Mouse (Mus musculus) olfactory bulb, adult 2 months (tissue): ENCODE measurements around the gene Pdxk. TPM values are rescaled to one million over a fixed set of nuclear protein-coding genes. Genes with fewer than 3 reads are reported as not detected.
A peak's percentile ranks its signal among the peaks of the same experiment; 100 is the strongest.

Experiments
- H3K27ac ChIP-seq: fragments of 200-500 bp; 2 replicates; pipeline ENCODE4 v1.5.1; 2012; ENCODE audit warnings: low read depth, low read length; ENCODE audit not compliant: insufficient read depth
- H3K4me1 ChIP-seq: fragments of 200-500 bp; 2 replicates; pipeline ENCODE4 v1.6.1; 2012; ENCODE audit warnings: low read length; ENCODE audit not compliant: control insufficient read depth, insufficient read depth
- H3K4me3 ChIP-seq: fragments of 200-500 bp; 2 replicates; pipeline ENCODE4 v1.5.1; 2012; ENCODE audit warnings: mild to moderate bottlenecking, low read depth, low read length, moderate library complexity; ENCODE audit not compliant: insufficient read depth
- CTCF ChIP-seq: fragments of 200-500 bp; IDR thresholded peaks from 2 replicates; pipeline ENCODE4 v1.5.1; 2012; ENCODE audit warnings: low read depth, mild to moderate bottlenecking, low read length, moderate library complexity; ENCODE audit not compliant: insufficient read depth
- POLR2A ChIP-seq: fragments of 200-500 bp; IDR thresholded peaks from 2 replicates; pipeline ENCODE4 v1.6.1; 2012; ENCODE audit warnings: mild to moderate bottlenecking, low read depth, low read length, moderate library complexity; ENCODE audit not compliant: insufficient read depth
- WGBS: fragments of 180-500 bp; shearing (Covaris S2); methylation state at CpG from one replicate; pipeline ENCODE4 v1.1.7; 2018; 5-methylcytosine and 5-hydroxymethylcytosine counted together
- polyA plus RNA-seq: library from polyadenylated mRNA; stranded (reverse); fragments of >200 nt; gene quantifications from 2 replicates; pipeline ENCODE4 v1.2.4, GENCODE M21; 2012; ENCODE audit warnings: low replicate concordance; ENCODE audit not compliant: missing spikeins, insufficient read depth, insufficient read length

Pdxk gene
- polyA plus RNA-seq, 1 experiment = not detected

DNA sequence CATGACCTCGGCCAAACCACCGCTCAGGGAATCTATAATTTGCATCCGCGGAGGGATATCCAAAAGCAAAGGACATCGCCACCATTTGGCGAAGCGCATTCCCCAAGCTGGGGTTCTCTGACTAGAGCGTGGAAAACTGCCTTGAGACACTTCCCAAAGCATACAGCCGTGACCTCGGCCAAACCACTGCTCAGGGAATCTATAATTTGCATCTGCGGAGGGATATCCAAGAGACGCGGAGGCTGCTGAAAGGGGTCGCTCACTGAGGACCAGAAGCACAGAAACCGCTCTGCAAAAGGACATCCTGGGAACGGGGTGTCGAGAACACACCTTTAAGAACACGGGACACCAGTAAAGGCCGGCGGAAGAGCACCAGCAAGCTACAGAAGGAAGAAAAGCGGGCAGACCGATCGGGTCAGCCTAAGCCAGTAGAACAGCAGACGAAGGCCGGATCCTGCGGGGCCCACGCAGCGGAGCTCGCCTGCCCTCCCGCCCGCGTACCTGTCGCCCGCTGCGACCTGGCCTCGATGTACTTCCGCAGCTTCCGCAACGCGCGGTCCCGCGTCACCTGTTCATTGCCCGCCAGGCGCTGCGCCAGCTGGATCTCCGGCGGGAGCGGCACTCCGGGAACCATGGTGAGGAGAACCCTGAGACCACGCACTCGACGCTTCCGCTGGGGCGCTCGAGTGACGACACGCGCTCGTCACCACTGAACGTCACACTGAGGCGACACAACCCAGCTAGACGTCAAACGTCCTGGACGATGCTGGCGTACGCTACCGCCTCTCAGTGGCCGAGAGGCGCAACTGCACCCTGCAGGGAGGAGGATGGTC lies 52.2 kb downstream of the Pdxk start, which contains the start of gene Rrp1:
TSS of gene Rrp1 (minus strand) at position 725 of the 833 bp plus-strand sequence.
- peak within 1 kb of the TSS; percentile 90 for H3K4me3 ChIP-seq
- peaks cover 20% of the 10 kb centered on the region for H3K4me1 ChIP-seq
- under 1% methylated on average over 70 of the region's 70 CpGs for WGBS
- peak within 1 kb of the TSS; percentile 77 for H3K27ac ChIP-seq
- peak; percentile 96 for TF ChIP-seq CTCF
- peak; percentile 64 for TF ChIP-seq POLR2A

DNA sequence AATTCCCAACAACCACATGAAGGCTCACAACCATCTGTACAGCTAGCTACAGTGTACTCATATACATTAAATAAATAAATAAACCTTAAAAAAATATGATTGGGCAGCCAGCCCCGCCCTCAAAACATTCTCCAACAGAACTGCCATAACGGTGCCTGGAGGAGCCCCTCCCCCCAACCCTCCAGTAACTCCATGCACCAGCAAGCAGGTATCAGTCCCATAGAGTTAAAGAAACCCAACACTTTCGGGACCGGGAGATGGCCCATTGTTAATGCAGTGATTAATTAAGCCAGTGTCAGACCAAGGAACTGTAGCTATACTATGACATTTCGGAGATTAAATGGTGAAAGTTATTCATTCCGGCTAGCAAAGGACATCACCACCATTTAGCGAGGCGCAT lies 52.9 kb downstream of the Pdxk start:
- no peak for TF ChIP-seq CTCF
- no peak for TF ChIP-seq POLR2A
- H3K4me3 ChIP-seq = peak overlapping the region; percentile 90
- 11% methylated on average over 8 of the region's 8 CpGs for WGBS
- H3K4me1 ChIP-seq = peaks cover 20% of the 10 kb centered on the region
- peak overlapping the region; percentile 77; the same call in 1 of the 2 replicates for H3K27ac ChIP-seq

DNA sequence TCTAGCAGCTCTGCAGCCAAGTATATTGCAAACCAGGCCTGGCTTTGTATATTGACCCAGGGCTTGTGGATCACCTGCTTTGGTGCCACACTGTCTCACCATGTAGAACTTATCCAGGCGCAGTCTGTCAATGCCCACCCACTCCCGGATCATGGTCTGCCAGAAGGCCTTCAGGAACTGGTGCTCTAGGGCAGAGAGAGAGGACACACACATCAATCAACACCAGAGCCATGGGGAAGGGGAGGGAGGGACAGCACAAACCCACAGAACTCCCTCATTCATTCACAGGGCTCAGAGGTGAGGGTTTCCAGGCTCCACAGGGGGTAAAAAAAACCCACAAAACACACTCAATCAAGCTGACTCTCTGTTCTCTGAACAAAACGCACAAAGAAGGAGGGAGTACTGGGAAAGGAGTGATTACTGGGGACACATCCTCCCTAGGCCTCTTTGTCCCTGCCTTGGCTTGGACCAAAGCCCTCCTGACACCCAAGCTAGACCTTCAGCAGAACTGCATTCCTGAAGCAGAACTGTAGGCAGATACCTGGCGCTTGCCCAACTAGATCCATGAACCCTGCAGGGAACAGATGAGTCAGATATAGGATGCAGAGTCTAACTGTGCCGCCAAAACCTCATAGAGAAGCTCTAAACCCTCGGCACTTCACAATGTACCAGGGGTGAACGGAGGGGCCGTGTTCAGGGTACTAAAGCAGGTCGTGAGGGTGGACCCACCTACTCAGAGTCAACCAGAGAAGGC lies 55.6 kb downstream of the Pdxk start:
- TF ChIP-seq POLR2A = no peak
- no peak for TF ChIP-seq CTCF
- no peak overlapping the region for H3K27ac ChIP-seq
- 68% methylated on average over 9 of the region's 9 CpGs for WGBS
- H3K4me3 ChIP-seq = no peak overlapping the region
- H3K4me1 ChIP-seq = peaks cover 20% of the 10 kb centered on the region

DNA sequence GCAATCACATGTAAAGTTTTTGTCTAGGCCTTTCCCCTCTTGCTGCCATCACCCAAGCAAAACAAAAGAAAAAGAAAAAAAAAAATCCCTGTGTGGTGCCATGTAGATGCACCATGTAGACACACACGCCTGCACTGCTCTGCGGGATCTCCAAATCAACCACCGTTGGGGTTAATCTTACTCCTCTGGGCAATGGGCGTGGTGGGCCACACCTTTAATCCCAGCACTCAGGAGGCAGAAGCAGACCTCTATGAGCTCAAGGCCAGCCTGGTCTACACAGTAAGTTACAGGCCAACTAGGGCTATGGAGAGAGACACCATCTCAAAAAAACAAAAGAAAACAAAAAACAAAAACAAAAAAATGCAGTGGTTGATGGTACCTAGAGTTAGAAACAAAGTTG lies 57.6 kb downstream of the Pdxk start:
- H3K4me3 ChIP-seq = no peak overlapping the region
- WGBS = 93% methylated on average over 4 of the region's 4 CpGs
- no peak for TF ChIP-seq CTCF
- no peak for TF ChIP-seq POLR2A

DNA sequence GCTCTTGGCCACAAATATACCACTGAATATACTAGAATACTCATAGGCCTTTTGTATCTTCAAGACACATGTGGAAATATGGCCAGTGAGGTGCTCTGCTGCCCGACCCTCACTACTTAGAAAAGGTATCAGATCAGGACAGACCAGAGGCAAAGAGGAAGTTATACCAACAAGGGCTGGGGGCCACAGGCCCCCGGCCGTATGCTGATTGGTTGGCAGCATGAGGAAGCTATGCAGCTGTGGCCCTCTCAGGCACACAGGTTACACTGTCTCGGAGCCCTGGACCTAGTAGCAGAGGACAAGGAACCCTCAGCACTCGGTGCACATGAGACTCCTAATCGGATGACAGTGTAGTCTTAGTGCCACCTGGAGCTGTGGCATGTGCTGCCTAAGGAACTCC lies 58.6 kb downstream of the Pdxk start:
- no peak overlapping the region for H3K27ac ChIP-seq
- 88% methylated on average over 6 of the region's 6 CpGs for WGBS
- TF ChIP-seq POLR2A (no peak), CTCF (no peak)
- peaks cover 12% of the 10 kb centered on the region for H3K4me1 ChIP-seq
- no peak overlapping the region for H3K4me3 ChIP-seq

More for the DNA sequence above, 57.6 kb downstream of the Pdxk start:
- no peak overlapping the region for H3K27ac ChIP-seq
- H3K4me1 ChIP-seq = peaks cover 17% of the 10 kb centered on the region

DNA sequence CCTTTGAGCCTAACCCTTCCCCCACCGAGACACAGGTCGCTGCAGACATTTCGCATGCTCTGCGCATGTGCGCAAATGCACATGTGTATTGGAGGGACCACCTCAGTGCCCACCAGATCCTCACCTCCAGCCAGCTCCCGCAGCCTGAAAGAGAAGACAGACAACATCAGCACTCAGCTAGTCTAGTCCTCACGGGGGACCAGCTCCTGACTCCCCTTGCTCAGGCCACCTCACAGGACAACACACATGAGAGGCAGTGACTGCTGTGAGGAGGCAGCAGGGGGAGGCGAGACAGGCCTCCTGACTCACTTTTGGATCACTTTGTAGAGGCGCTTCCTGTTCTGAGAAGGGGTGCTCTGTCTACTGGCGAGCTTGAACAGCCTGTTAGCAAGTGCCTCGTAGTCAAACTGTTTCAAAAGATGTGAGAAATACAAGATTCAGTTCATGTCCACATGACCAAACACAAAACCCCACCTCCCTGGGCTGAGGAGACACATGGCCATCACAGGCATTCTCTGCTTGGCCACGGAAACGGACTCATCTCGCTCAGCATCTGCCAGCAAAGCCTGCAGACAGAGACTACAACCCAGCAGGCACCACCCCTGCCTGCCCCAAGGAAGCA lies 62.4 kb downstream of the Pdxk start:
- 88% methylated on average over 14 of the region's 14 CpGs for WGBS
- TF ChIP-seq CTCF = no peak
- no peak for TF ChIP-seq POLR2A
- Histone ChIP-seq H3K27ac (no peak overlapping the region), H3K4me1 (peaks cover 13% of the 10 kb centered on the region), H3K4me3 (no peak overlapping the region)

DNA sequence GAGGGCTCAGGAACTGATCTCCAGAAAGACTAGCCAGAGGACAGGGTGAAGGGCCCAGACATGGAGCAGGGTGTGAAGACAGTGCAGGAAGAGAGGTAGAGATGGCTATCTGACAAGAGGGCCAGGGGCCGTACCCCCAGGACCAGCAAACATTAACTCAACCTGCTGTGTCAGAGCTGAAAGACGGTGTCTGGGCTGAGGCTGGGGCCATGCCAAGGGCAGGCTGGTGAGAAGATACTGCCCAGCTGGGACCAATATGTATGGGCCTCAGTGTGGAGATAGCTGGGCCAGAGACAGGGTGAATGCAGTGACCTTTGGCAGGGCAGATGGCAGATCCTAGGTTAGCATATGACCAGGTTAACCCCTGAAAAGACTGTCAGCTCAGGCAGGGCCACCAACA lies 63.6 kb downstream of the Pdxk start:
- TF ChIP-seq POLR2A (no peak), CTCF (no peak)
- WGBS = 91% methylated on average over 2 of the region's 2 CpGs

DNA sequence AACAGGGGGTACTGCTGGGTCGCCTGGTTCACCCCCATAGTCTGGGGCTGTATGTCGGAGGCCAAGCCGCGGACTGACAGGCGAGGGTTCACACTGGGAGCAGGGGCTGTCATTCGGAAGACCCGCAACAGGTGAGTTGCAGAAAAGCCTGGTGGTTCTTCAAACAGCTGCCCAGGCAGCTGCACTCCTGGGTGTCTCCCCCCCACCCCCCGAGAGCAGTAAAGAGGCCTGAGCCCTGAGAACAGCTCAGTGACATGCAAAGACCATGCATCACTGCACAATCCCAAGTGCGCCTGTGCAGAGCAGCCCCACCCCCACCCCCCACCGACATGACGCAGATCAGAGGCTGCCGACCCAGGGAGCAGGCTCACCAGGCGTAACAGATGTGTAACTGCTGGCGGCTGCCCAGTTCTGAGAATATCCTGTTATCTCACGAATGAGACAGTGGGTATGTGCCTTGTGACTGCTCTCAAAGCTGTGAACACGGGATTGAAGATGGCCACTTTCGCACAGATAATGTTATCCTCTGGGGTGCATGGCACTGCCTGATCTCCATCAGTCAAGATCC lies 65.6 kb downstream of the Pdxk start:
- Histone ChIP-seq H3K4me3 (no peak overlapping the region), H3K27ac (peak overlapping the region; percentile 52), H3K4me1 (peaks cover 35% of the 10 kb centered on the region)
- WGBS = 41% methylated on average over 17 of the region's 17 CpGs
- no peak for TF ChIP-seq POLR2A
- no peak for TF ChIP-seq CTCF

More for the DNA sequence above, 63.6 kb downstream of the Pdxk start:
- Histone ChIP-seq H3K4me1 (peaks cover 18% of the 10 kb centered on the region), H3K27ac (no peak overlapping the region), H3K4me3 (no peak overlapping the region)

DNA sequence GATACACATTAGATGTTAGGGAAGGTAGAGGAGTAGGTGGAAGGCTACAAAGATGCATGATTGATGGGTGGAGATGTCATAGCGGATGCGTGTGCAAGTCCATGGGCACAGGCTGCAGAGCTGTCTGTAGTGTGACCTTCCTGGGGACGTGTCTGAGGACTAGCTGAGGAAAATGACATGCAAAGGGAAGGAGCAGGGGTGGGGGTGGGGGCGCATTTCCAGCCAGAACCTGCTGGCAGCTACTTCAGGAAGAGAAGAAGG lies 68.2 kb downstream of the Pdxk start:
- H3K27ac ChIP-seq = peak overlapping the region; percentile 84

More for the DNA sequence above, 68.2 kb downstream of the Pdxk start:
- Histone ChIP-seq H3K4me1 (peaks cover 44% of the 10 kb centered on the region), H3K4me3 (peak overlapping the region; percentile 18)
- WGBS = 45% methylated on average over 4 of the region's 4 CpGs
- TF ChIP-seq CTCF (no peak), POLR2A (no peak)
